ENCODE assay signal across 12 mouse cellular contexts in the genomic region with DNA sequence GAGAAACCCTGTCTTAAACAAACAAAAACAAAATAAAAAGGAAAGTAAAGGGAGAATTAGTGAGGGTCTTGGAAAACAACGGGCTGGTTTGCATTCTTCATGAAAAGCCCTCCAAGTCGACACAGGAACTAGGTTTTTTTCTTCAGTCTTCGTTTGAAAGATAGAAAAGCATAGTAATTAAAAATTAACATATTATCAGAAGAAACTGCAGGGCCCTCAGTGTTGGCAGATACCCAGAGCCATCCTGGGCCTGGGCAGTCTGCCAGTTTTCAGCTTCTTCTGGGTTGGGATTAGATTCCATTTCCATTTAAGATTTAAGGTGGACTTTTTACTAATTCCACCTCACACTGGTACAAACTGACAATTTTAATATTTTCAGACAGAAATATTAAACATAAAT.
DNase-seq lines count a peak whose midpoint lies in the region; ATAC-seq lines count a peak whose summit lies in the region.
"Had no signal": no experiment of that assay in that cellular context is flagged by ENCODE, and none has a peak within 500 bp of the region (broad histone marks: within the 10 kb centered on the region; RNA-seq: fewer than 3 reads in every experiment).

No protein-coding gene starts in this region.

- WGBS in heart, embryonic 16.5 days = 20% methylated on average over 3 of the region's 3 CpGs
- WGBS in embryonic facial prominence, embryonic 14.5 days = 44% methylated on average over 3 of the region's 3 CpGs
- WGBS in stomach, embryonic 16.5 days = 48% methylated on average over 3 of the region's 3 CpGs
- WGBS in hindbrain, embryonic 12.5 days = 69% methylated on average over 3 of the region's 3 CpGs

- H3K36me3 ChIP-seq in heart, embryonic 16.5 days (ENCODE audit: control insufficient read depth, insufficient read depth) = no peaks in the 10 kb centered on the region
- H3K36me3 ChIP-seq in embryonic facial prominence, embryonic 14.5 days (ENCODE audit: control insufficient read depth, insufficient read depth, low read length) = 0 out of 2 replicates have a peak, but pooled peaks cover 5% of the 10 kb centered on the region
- H3K36me3 ChIP-seq in stomach, embryonic 16.5 days (ENCODE audit: control insufficient read depth, insufficient read depth, low read length) = no peaks in the 10 kb centered on the region
- no peaks in the 10 kb centered on the region for H3K36me3 ChIP-seq in hindbrain, embryonic 12.5 days
- H3K36me3 ChIP-seq: G1E had no signal

- H3K9me3 ChIP-seq in heart, embryonic 16.5 days (replicated peaks; ENCODE audit: control insufficient read depth, low read length) = no peaks in the 10 kb centered on the region
- no peaks in the 10 kb centered on the region for H3K9me3 ChIP-seq in embryonic facial prominence, embryonic 14.5 days (ENCODE audit: control insufficient read depth, low read length)
- no peaks in the 10 kb centered on the region for H3K9me3 ChIP-seq in stomach, embryonic 16.5 days (replicated peaks; ENCODE audit: control insufficient read depth, low read length)
- H3K9me3 ChIP-seq in hindbrain, embryonic 12.5 days (replicated peaks) = no peaks in the 10 kb centered on the region
- H3K9me3 ChIP-seq: embryonic facial prominence, embryonic 15.5 days; G1E had no signal

- ATAC-seq in heart, embryonic 16.5 days (replicated peaks; ENCODE audit: extremely low read depth, insufficient read depth, low FRiP score) = no peak
- no peak for ATAC-seq in embryonic facial prominence, embryonic 14.5 days (ENCODE audit: low read depth)
- no peak for ATAC-seq in stomach, embryonic 16.5 days (ENCODE audit: insufficient read depth, low FRiP score)
- no peak for ATAC-seq in hindbrain, embryonic 12.5 days (ENCODE audit: low FRiP score)

- no peaks in the 10 kb centered on the region for H3K27me3 ChIP-seq in heart, embryonic 16.5 days (ENCODE audit: control insufficient read depth, insufficient read depth, low read length)
- no peaks in the 10 kb centered on the region for H3K27me3 ChIP-seq in embryonic facial prominence, embryonic 14.5 days (replicated peaks; ENCODE audit: control insufficient read depth, insufficient read depth, low read length)
- H3K27me3 ChIP-seq in stomach, embryonic 16.5 days (ENCODE audit: control insufficient read depth, insufficient read depth, low read length) = no peaks in the 10 kb centered on the region
- H3K27me3 ChIP-seq in hindbrain, embryonic 12.5 days = no peaks in the 10 kb centered on the region
- H3K27me3 ChIP-seq: embryonic facial prominence, embryonic 15.5 days had no signal

- H3K4me1 ChIP-seq in heart, embryonic 16.5 days (ENCODE audit: control insufficient read depth, insufficient read depth, low read length) = peaks cover 22% of the 10 kb centered on the region
- H3K4me1 ChIP-seq in embryonic facial prominence, embryonic 14.5 days (ENCODE audit: control insufficient read depth, insufficient read depth, low read length) = peaks cover 22% of the 10 kb centered on the region
- peaks cover 27% of the 10 kb centered on the region for H3K4me1 ChIP-seq in stomach, embryonic 16.5 days (ENCODE audit: control insufficient read depth, insufficient read depth, low read length)
- no peaks in the 10 kb centered on the region; the same call in 1 of the 2 replicates for H3K4me1 ChIP-seq in hindbrain, embryonic 12.5 days

- H3K4me2 ChIP-seq in heart, embryonic 16.5 days (ENCODE audit: low read depth, low read length) = no peak overlapping the region
- H3K4me2 ChIP-seq in embryonic facial prominence, embryonic 14.5 days (ENCODE audit: low read depth, low read length) = no peak overlapping the region
- H3K4me2 ChIP-seq in stomach, embryonic 16.5 days (ENCODE audit: low read depth, low read length) = no peak overlapping the region
- H3K4me2 ChIP-seq in hindbrain, embryonic 12.5 days (replicated peaks) = no peak overlapping the region
- H3K4me2 ChIP-seq: embryonic facial prominence, embryonic 15.5 days had no signal

- H3K9ac ChIP-seq in heart, embryonic 16.5 days (ENCODE audit: low read length) = no peak overlapping the region
- H3K9ac ChIP-seq in embryonic facial prominence, embryonic 14.5 days (ENCODE audit: low read depth, low read length) = no peak overlapping the region
- no peak overlapping the region for H3K9ac ChIP-seq in stomach, embryonic 16.5 days (ENCODE audit: low read length)
- no peak overlapping the region for H3K9ac ChIP-seq in hindbrain, embryonic 12.5 days
- H3K9ac ChIP-seq: embryonic facial prominence, embryonic 15.5 days had no signal

- no peak overlapping the region for H3K4me3 ChIP-seq in heart, embryonic 16.5 days (ENCODE audit: low read length)
- H3K4me3 ChIP-seq in embryonic facial prominence, embryonic 14.5 days (ENCODE audit: low read depth, low read length) = no peak overlapping the region
- no peak overlapping the region for H3K4me3 ChIP-seq in stomach, embryonic 16.5 days (replicated peaks; ENCODE audit: low read length)
- H3K4me3 ChIP-seq in hindbrain, embryonic 12.5 days = no peak overlapping the region
- H3K4me3 ChIP-seq: embryonic facial prominence, embryonic 15.5 days had no signal

- peak overlapping the region; percentile 57 for H3K27ac ChIP-seq in heart, embryonic 16.5 days (ENCODE audit: low read length)
- 0 out of 2 replicates have a peak overlapping the region, but pooled peaks have one; percentile 55 for H3K27ac ChIP-seq in embryonic facial prominence, embryonic 14.5 days (replicated peaks; ENCODE audit: low read depth, low read length)
- H3K27ac ChIP-seq in stomach, embryonic 16.5 days (ENCODE audit: low read length) = peak overlapping the region; percentile 62; the same call in 1 of the 2 replicates
- H3K27ac ChIP-seq in hindbrain, embryonic 12.5 days = no peak overlapping the region
- H3K27ac ChIP-seq: embryonic facial prominence, embryonic 15.5 days; macrophage had no signal

- no peak for DNase-seq in heart, adult 9 months (ENCODE audit: low spot score in 2 of 2)
- peak; percentile 36 for DNase-seq in right cerebral cortex, postnatal 4 days
- DNase-seq in right cerebral cortex, adult 18-20 months = no peak
- DNase-seq in embryonic facial prominence, embryonic 14.5 days (ENCODE audit: low spot score) = peak; percentile 36
- DNase-seq in embryo, embryonic 11 days = no peak
- DNase-seq: layer of hippocampus, adult 9-11 months had no signal

Comparison
In these comparisons a context has a peak if more than half of its experiments do, and no peak if none do; other contexts are left out.
1. DNase-seq: peak in right cerebral cortex, postnatal 4 days (single experiment) and embryonic facial prominence, embryonic 14.5 days (single experiment); none in heart, adult 9 months (0 of 2), right cerebral cortex, adult 18-20 months (single experiment) and embryo, embryonic 11 days (single experiment).